Mouse (Mus musculus) heart, postnatal 0 days (tissue): ENCODE measurements around the gene Atp6v1a.

Experiments
- CTCF ChIP-seq: IDR thresholded peaks from 2 replicates; pipeline ENCODE4 v1.5.1; 2016; ENCODE audit warnings: antibody characterized with exemption, control low read depth, low read depth
- EP300 ChIP-seq: IDR thresholded peaks from 2 replicates; pipeline ENCODE4 v1.6.1; 2016; ENCODE audit warnings: antibody characterized with exemption, low read depth

DNA sequence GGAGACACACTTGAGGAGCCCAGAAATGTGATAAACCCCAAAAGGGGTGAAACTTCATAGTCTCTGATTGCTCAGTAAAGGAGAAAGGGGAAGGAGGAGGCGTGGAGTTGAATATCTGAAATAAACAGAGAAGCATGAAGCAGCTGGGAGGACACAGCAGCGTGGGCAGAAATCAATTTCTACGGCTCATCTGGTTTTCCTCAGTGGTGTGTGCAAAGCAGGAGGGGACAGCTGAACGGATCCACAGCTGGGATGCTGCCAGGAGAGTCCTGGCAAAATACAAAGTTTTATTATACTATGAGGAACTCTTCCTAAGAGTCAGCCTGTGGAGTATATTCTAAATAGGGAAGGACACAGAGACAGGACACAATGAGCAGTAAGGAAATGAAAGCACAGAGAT is 30.5 kb downstream of the Atp6v1a start:
- TF ChIP-seq CTCF (no peak), EP300 (no peak)
